Mouse (Mus musculus) testis, adult 2 months (tissue): Measurements from ENCODE around the gene Tcea2. TPM values are rescaled to one million over a fixed set of nuclear protein-coding genes. Genes with fewer than 3 reads are reported as not detected.

ENCODE experiments used
- H3K27ac ChIP-seq: fragments of 200-500 bp; 2 replicates; pipeline ENCODE4 v1.5.1; 2012; ENCODE audit warnings: low read depth, low read length; ENCODE audit not compliant: control insufficient read depth, insufficient read depth
- H3K27me3 ChIP-seq: fragments of 200-500 bp; 2 replicates; pipeline ENCODE4 v1.6.1; 2012; ENCODE audit warnings: mild to moderate bottlenecking, low read length, moderate library complexity; ENCODE audit not compliant: control insufficient read depth, insufficient read depth
- H3K36me3 ChIP-seq: fragments of 200-500 bp; 2 replicates; pipeline ENCODE4 v1.6.1; 2012; ENCODE audit warnings: mild to moderate bottlenecking, low read length; ENCODE audit not compliant: control insufficient read depth, insufficient read depth
- H3K4me1 ChIP-seq: fragments of 200-500 bp; 2 replicates; pipeline ENCODE4 v1.6.1; 2012; ENCODE audit warnings: low read length; ENCODE audit not compliant: control insufficient read depth, insufficient read depth
- H3K4me3 ChIP-seq: fragments of 200-500 bp; 2 replicates; pipeline ENCODE4 v1.5.1; 2012; ENCODE audit warnings: low read depth, mild to moderate bottlenecking, low read length, moderate library complexity, mixed read lengths; ENCODE audit not compliant: control insufficient read depth
- CTCF ChIP-seq: fragments of 200-500 bp; IDR thresholded peaks from 2 replicates; pipeline ENCODE4 v1.5.1; 2012; ENCODE audit warnings: low read depth, mild to moderate bottlenecking, inconsistent platforms, low read length, moderate library complexity; ENCODE audit not compliant: control insufficient read depth, insufficient read depth, insufficient replicate concordance
- POLR2A ChIP-seq: fragments of 200-500 bp; IDR thresholded peaks from 2 replicates; pipeline ENCODE4 v1.6.1; 2012; ENCODE audit warnings: low read depth, mild to moderate bottlenecking, inconsistent platforms, low read length, moderate library complexity; ENCODE audit not compliant: control insufficient read depth
- polyA plus RNA-seq: library from polyadenylated mRNA; depleted of rRNA; stranded (reverse); fragments of >200 nt; gene quantifications from 2 replicates; pipeline ENCODE4 v1.2.3, GENCODE M21; 2012; rRNA removed

The Tcea2 gene
- polyA plus RNA-seq, 1 experiment = 632 TPM

- H3K4me3 ChIP-seq = no peak within 1 kb of the TSS
- no peak within 1 kb of the TSS for H3K27ac ChIP-seq
- H3K36me3 ChIP-seq = no peaks in the 10 kb centered on the region
- peaks cover 5% of the 10 kb centered on the region for H3K4me1 ChIP-seq
- TF ChIP-seq CTCF = no peak
- TF ChIP-seq POLR2A = no peak
- no peaks in the 10 kb centered on the region for H3K27me3 ChIP-seq
Observed at GRCm38 (mm10) chr2:181714903-181715326, 34.8 kb downstream of the Tcea2 start, which contains the start of gene Oprl1. Oprl1 (plus strand) TSS chr2:181715016.

DNA sequence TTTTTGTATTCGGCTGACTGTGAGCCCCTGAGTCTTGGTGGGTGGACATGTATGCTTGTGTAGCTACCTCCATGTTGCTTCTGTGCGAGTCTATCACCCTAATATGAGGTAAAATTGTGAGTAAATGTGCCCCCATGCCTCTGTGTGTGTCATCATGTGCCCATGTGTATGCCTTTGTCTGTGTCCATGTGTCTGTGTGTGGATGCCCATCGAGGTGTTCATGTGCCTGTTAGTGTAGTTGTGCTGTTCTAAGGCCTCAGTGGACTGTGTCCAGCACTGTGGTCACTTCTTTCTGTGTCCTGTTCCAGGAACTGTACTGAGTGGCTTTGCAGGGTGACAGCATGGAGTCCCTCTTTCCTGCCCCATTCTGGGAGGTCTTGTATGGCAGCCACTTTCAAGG lies 35.3 kb downstream of the Tcea2 start:
- TF ChIP-seq POLR2A = no peak
- TF ChIP-seq CTCF = no peak
- H3K4me3 ChIP-seq = no peak overlapping the region
- H3K36me3 ChIP-seq = no peaks in the 10 kb centered on the region
- peaks cover 5% of the 10 kb centered on the region for H3K4me1 ChIP-seq
- no peak overlapping the region for H3K27ac ChIP-seq
- H3K27me3 ChIP-seq = no peaks in the 10 kb centered on the region

DNA sequence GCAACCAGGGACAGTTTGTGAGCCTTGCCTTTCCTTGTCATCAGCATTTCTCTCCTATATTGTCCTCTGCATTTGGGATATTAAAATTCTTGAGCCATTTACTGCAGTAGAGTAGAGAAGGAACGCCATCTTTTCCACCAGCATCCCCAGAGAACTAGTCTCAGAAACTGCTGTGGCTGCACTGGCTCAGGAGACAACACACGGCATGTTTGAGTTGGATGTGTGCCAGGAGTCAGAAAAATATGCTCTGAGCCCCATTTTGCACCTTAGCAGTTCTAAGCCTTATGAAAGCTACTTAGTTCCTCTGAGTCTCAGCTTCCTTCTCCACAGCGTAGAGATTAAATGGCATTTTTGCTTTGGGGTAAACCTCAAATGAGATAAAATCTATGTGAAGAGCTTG lies 36.9 kb downstream of the Tcea2 start:
- TF ChIP-seq CTCF (no peak), POLR2A (no peak)
- Histone ChIP-seq H3K27me3 (no peaks in the 10 kb centered on the region), H3K36me3 (no peaks in the 10 kb centered on the region), H3K4me1 (peaks cover 5% of the 10 kb centered on the region), H3K27ac (no peak overlapping the region), H3K4me3 (0 out of 2 replicates have a peak overlapping the region, but pooled peaks have one; percentile 18)

DNA sequence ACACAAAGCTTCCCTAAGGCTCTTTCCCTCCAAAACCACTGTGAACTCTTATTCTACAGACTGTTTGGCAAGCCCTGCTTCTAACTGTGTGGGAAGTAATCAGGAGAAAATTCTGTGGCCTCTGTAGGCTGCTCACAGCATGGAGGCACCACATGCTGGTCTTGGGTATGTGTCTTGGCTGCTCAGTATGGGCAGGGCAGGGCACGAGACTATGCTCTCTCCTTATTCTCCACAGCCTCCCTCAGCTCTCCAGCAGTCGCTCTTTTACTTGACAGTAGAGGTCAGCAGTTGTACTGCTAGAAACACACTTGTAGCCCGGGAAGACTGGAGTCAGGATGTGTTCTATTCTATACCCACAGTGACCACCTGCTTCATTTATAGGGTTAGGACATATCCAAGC lies 40.0 kb downstream of the Tcea2 start:
- Histone ChIP-seq H3K4me1 (peaks cover under 1% of the 10 kb centered on the region; the same call in 1 of the 2 replicates), H3K27ac (no peak overlapping the region), H3K36me3 (no peaks in the 10 kb centered on the region), H3K27me3 (no peaks in the 10 kb centered on the region), H3K4me3 (peak overlapping the region; percentile 39)
- no peak for TF ChIP-seq POLR2A
- TF ChIP-seq CTCF = no peak

DNA sequence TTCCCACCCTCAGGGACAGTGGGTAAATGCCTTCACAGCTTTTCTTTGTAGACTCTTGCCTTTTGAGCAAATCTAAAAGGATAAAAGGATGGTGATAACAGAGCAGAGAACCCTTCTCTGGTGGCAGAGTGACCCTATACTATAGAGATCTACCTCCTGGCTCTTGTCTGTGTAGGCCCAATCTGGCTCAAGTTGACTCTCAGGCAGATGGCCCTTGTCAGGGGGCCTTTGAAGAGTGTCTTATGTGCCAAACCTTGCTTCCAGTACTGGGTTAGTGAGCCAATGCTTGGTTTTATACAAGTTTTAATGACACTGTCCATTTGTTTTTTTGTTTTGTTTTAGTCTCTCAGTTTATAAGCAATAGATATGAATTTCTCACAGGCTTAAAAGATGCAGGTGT lies 41.1 kb downstream of the Tcea2 start:
- no peak overlapping the region for H3K4me3 ChIP-seq
- H3K36me3 ChIP-seq = no peaks in the 10 kb centered on the region
- no peaks in the 10 kb centered on the region for H3K27me3 ChIP-seq
- no peaks in the 10 kb centered on the region for H3K4me1 ChIP-seq
- H3K27ac ChIP-seq = no peak overlapping the region
- no peak for TF ChIP-seq POLR2A
- TF ChIP-seq CTCF = no peak

- peak; percentile 36; the same call in 1 of the 2 replicates for TF ChIP-seq CTCF
- no peak for TF ChIP-seq POLR2A
- Histone ChIP-seq H3K27ac (no peak overlapping the region), H3K27me3 (no peaks in the 10 kb centered on the region), H3K4me3 (no peak overlapping the region), H3K36me3 (no peaks in the 10 kb centered on the region), H3K4me1 (no peaks in the 10 kb centered on the region)
Observed at GRCm38 (mm10) chr2:181722213-181722612, 42.1 kb downstream of the Tcea2 start.

GRCm38 (mm10) chr2:181727659-181728262 lies 47.7 kb downstream of the Tcea2 start:
- no peak overlapping the region for H3K4me3 ChIP-seq
- H3K27ac ChIP-seq = no peak overlapping the region
- no peaks in the 10 kb centered on the region for H3K4me1 ChIP-seq
- no peaks in the 10 kb centered on the region for H3K36me3 ChIP-seq
- no peak for TF ChIP-seq CTCF
- TF ChIP-seq POLR2A = no peak
- no peaks in the 10 kb centered on the region for H3K27me3 ChIP-seq

- Histone ChIP-seq H3K36me3 (no peaks in the 10 kb centered on the region), H3K4me1 (no peaks in the 10 kb centered on the region), H3K4me3 (no peak overlapping the region), H3K27me3 (no peaks in the 10 kb centered on the region), H3K27ac (no peak overlapping the region)
- no peak for TF ChIP-seq CTCF
- no peak for TF ChIP-seq POLR2A
Observed at GRCm38 (mm10) chr2:181730051-181730450, 49.9 kb downstream of the Tcea2 start.

Other genes starting within 250 kb of the Tcea2 start
- gene Zbtb46, start 220.9 kb upstream of the Tcea2 start, polyA plus RNA-seq = 8.3 and 10.1 TPM in 2 replicates
- gene Abhd16b, start 187.1 kb upstream of the Tcea2 start, polyA plus RNA-seq = 141 and 146 TPM in 2 replicates
- gene Tpd52l2, start 183.2 kb upstream of the Tcea2 start, polyA plus RNA-seq = 17.4 and 17.5 TPM in 2 replicates
- gene Dnajc5, start 159.8 kb upstream of the Tcea2 start, polyA plus RNA-seq = 16.6 and 19.8 TPM in 2 replicates
- 44.4 and 44.5 TPM in 2 replicates for gene Uckl1, start 95.4 kb upstream of the Tcea2 start, polyA plus RNA-seq
- 19.5 and 20.1 TPM in 2 replicates for gene Prpf6, start 88.4 kb upstream of the Tcea2 start, polyA plus RNA-seq
- 83.2 and 90.6 TPM in 2 replicates for gene Zfp512b, start 87.5 kb upstream of the Tcea2 start, polyA plus RNA-seq
- 61.7 and 61.8 TPM in 2 replicates for gene Samd10, start 81.1 kb upstream of the Tcea2 start, polyA plus RNA-seq
- 0.16 TPM in 1 of 2 replicates, not detected in the other for gene Gm29797, start 23.3 kb upstream of the Tcea2 start, polyA plus RNA-seq
- gene Sox18, start 8.7 kb upstream of the Tcea2 start, polyA plus RNA-seq = 5.0 and 5.5 TPM in 2 replicates
- gene Rgs19, start 13.7 kb downstream of the Tcea2 start, polyA plus RNA-seq = 25.7 and 28.2 TPM in 2 replicates
- 409 and 417 TPM in 2 replicates for gene Lkaaear1, start 18.1 kb downstream of the Tcea2 start, polyA plus RNA-seq
- 5.4 and 5.9 TPM in 2 replicates for gene Oprl1, start 34.7 kb downstream of the Tcea2 start, polyA plus RNA-seq
- gene Myt1, start 83.0 kb downstream of the Tcea2 start, polyA plus RNA-seq = 2.9 and 5.3 TPM in 2 replicates
- gene Pcmtd2, start 157.5 kb downstream of the Tcea2 start, polyA plus RNA-seq = 24.7 and 25.5 TPM in 2 replicates
- gene Polr3k, start 184.0 kb downstream of the Tcea2 start, polyA plus RNA-seq = 6.6 and 7.2 TPM in 2 replicates